Mouse (Mus musculus) kidney, postnatal 0 days (tissue): ENCODE data around the gene Hoxa5. TPM values are rescaled to one million over a fixed set of nuclear protein-coding genes. Genes with fewer than 3 reads are reported as not detected.

Experiments used
- ATAC-seq: fragments of 200-750 bp; cut with Nextera tagmentation; replicated peaks from 2 replicates; pipeline ENCODE4 v1.8.0; 2017; ENCODE audit warnings: low read depth, moderate number of reproducible peaks, moderate TSS enrichment, moderate library complexity; ENCODE audit not compliant: low FRiP score
- DNase-seq: peaks from one replicate; pipeline ENCODE4 v3.0.0-alpha.2; 2016; ENCODE audit warnings: low spot score
- H3K27ac ChIP-seq: fragments of 300-500 bp; sonication (generic); 2 replicates; pipeline ENCODE4 v1.5.1; 2014; ENCODE audit warnings: mild to moderate bottlenecking
- H3K27me3 ChIP-seq: fragments of 300-500 bp; sonication (generic); 2 replicates; pipeline ENCODE4 v1.6.1; 2014; ENCODE audit warnings: low read length, mixed read lengths; ENCODE audit not compliant: insufficient read depth
- H3K36me3 ChIP-seq: fragments of 300-500 bp; sonication (generic); 2 replicates; pipeline ENCODE4 v1.6.1; 2014; ENCODE audit warnings: low read length, mixed read lengths; ENCODE audit not compliant: insufficient read depth
- H3K4me1 ChIP-seq: fragments of 300-500 bp; sonication (generic); replicated peaks from 2 replicates; pipeline ENCODE4 v1.6.1; 2014; ENCODE audit warnings: antibody characterized with exemption, low read length, mixed read lengths; ENCODE audit not compliant: insufficient read depth
- H3K4me2 ChIP-seq: fragments of 300-500 bp; sonication (generic); 2 replicates; pipeline ENCODE4 v1.6.1; 2014; ENCODE audit warnings: mild to moderate bottlenecking, low read length, moderate library complexity, mixed read lengths
- H3K4me3 ChIP-seq: fragments of 300-500 bp; sonication (generic); replicated peaks from 2 replicates; pipeline ENCODE4 v1.5.1; 2014; ENCODE audit warnings: low read depth, low read length
- H3K9ac ChIP-seq: fragments of 300-500 bp; sonication (generic); 2 replicates; pipeline ENCODE4 v1.6.1; 2014; ENCODE audit warnings: low read depth, low read length
- H3K9me3 ChIP-seq: fragments of 300-500 bp; sonication (generic); replicated peaks from 2 replicates; pipeline ENCODE4 v1.6.1; 2016; ENCODE audit warnings: low read length, inconsistent platforms, mixed read lengths
- CTCF ChIP-seq: IDR thresholded peaks from 2 replicates; pipeline ENCODE4 v1.5.1; 2016; ENCODE audit warnings: antibody characterized with exemption, low read depth, mild to moderate bottlenecking, moderate library complexity
- WGBS: fragments of 180-500 bp; shearing (Covaris S2); extraction: QIAGEN DNeasy Blood & Tissue Kit; methylation state at CpG from one replicate; pipeline ENCODE4 v1.1.7; 2014; 5-methylcytosine and 5-hydroxymethylcytosine counted together
- polyA plus RNA-seq: library from polyadenylated mRNA; unstranded; fragments of >200 nt; fragmentation: Nextera tagmentation; extraction: Ambion mirVana; gene quantifications from 2 replicates; pipeline ENCODE4 v1.2.1, GENCODE M21; 2015

The Hoxa5 gene
- polyA plus RNA-seq, 1 experiment from 2014 or later: 10.4 TPM

DNA sequence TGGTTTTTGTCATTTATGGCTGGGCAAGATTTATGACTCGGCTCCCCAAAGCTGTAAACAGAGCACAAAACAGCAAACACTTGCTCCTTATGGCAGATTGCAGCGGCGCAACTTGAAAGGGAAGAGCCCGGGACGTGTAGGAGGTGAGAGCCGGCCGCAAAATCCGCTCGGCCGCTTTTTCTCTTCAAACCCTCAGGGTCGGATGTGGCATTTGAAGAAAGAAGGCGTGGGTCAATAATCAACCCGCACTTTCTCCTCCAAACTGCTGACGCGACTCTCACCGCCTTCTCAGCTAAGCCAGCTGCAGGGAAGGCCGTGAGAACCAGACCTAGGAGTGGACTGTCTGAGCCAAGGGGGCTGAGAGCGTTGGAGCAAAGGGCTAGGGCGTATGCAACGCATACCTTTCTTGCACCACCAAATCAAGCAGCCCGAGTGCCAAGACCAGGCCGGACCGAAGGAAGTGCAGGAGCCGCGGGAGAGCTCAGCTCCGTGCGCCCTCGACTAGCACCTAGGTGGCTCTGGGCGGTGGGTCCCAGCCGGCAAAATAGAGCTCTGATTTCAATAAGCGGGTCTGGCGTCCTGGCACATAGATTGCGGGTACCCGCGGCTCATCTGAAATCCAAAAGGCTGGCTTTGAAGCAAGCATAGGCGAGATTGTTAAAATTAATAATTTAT is 27.2 kb downstream of the Hoxa5 start, which contains the start of gene 5730596B20Rik:
Gene 5730596B20Rik (plus strand): TSS at position 438 of the 675 bp plus-strand sequence.
- H3K4me3 ChIP-seq: peak within 1 kb of the TSS; percentile 66
- no peak for TF ChIP-seq CTCF
- peak within 1 kb of the TSS; percentile 96 for H3K27ac ChIP-seq
- no peaks in the 10 kb centered on the region for H3K27me3 ChIP-seq
- ATAC-seq (peak; percentile 50), DNase-seq (peak; percentile 93)
- 4% methylated on average over 36 of the region's 36 CpGs for WGBS
- peak within 1 kb of the TSS; percentile 81 for H3K4me2 ChIP-seq
- no peaks in the 10 kb centered on the region for H3K9me3 ChIP-seq
- peaks cover 46% of the 10 kb centered on the region for H3K4me1 ChIP-seq
- peak within 1 kb of the TSS; percentile 88 for H3K9ac ChIP-seq
- 0 out of 2 replicates have a peak, but pooled peaks cover 3% of the 10 kb centered on the region for H3K36me3 ChIP-seq

GRCm38 (mm10) chr6:52176391-52176790 is 28.0 kb downstream of the Hoxa5 start:
- Histone ChIP-seq H3K27me3 (no peaks in the 10 kb centered on the region), H3K4me2 (peak overlapping the region; percentile 81), H3K36me3 (0 out of 2 replicates have a peak, but pooled peaks cover 2% of the 10 kb centered on the region), H3K4me3 (peak overlapping the region; percentile 66), H3K4me1 (peaks cover 42% of the 10 kb centered on the region), H3K27ac (peak overlapping the region; percentile 96), H3K9me3 (no peaks in the 10 kb centered on the region), H3K9ac (peak overlapping the region; percentile 88)
- no peak for TF ChIP-seq CTCF
- 7% methylated on average over 6 of the region's 6 CpGs for WGBS
- ATAC-seq: no peak
- DNase-seq: no peak

GRCm38 (mm10) chr6:52175864-52176263 is 28.5 kb downstream of the Hoxa5 start:
- peak overlapping the region; percentile 96 for H3K27ac ChIP-seq
- 1% methylated on average over 24 of the region's 35 CpGs for WGBS
- H3K9ac ChIP-seq: peak overlapping the region; percentile 88
- ATAC-seq: peak; percentile 8
- no peak for DNase-seq
- no peak for TF ChIP-seq CTCF
- H3K4me3 ChIP-seq: peak overlapping the region; percentile 66
- H3K9me3 ChIP-seq: no peaks in the 10 kb centered on the region
- H3K36me3 ChIP-seq: no peaks in the 10 kb centered on the region
- no peaks in the 10 kb centered on the region for H3K27me3 ChIP-seq
- H3K4me1 ChIP-seq: peaks cover 42% of the 10 kb centered on the region
- H3K4me2 ChIP-seq: peak overlapping the region; percentile 81

DNA sequence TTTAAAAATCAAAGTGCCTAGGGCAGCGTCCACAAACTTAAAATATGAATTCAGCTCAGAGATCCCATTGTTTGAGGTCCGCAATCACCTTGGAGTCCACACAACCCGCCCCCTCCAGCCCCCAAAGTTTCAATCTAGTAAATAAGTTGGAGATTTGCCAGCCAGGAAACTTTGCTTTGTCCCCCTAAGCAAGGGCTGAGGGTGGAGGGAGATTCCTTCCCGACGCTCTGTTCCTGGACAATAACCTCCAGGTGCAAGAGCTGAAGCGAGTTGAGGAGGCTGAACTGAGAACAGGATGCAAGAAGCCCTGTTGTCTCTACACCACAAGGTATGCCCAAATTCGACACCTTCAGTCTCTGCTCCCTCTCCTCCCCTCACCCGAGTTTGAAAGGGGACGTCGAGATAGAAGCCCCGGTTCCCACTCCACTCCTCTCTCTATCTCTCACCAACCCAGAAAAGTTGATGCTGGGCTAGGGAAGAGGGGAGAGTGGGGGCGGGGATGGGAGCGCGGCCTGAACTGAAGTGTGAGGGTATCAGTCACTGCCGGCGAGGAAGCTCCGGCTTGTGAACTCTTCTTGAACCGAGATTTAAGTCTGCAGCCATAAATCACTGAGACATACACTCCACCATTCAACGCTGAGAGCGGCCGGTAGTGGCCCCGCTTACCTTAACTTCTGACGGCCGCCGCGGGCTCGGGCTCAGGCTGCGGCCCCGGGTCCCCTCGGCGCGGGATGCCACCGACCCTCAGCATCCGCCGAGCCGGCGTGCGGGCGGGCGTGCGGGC is 29.2 kb downstream of the Hoxa5 start:
- Histone ChIP-seq H3K9me3 (no peaks in the 10 kb centered on the region), H3K4me3 (peak overlapping the region; percentile 66), H3K27me3 (no peaks in the 10 kb centered on the region), H3K9ac (peak overlapping the region; percentile 88), H3K27ac (peak overlapping the region; percentile 96), H3K4me1 (peaks cover 40% of the 10 kb centered on the region), H3K36me3 (no peaks in the 10 kb centered on the region), H3K4me2 (peak overlapping the region; percentile 81)
- 2% methylated on average over 41 of the region's 41 CpGs for WGBS
- TF ChIP-seq CTCF: no peak
- peak; percentile 52 for ATAC-seq
- peak; percentile 94 for DNase-seq

- no peak for ATAC-seq
- no peak for DNase-seq
- Histone ChIP-seq H3K4me3 (no peak overlapping the region), H3K9me3 (no peaks in the 10 kb centered on the region), H3K4me2 (peak overlapping the region; percentile 67; the same call in 1 of the 2 replicates), H3K27ac (peak overlapping the region; percentile 85), H3K9ac (no peak overlapping the region), H3K36me3 (no peaks in the 10 kb centered on the region), H3K27me3 (no peaks in the 10 kb centered on the region), H3K4me1 (peaks cover 35% of the 10 kb centered on the region)
- 4% methylated on average over 4 of the region's 4 CpGs for WGBS
- TF ChIP-seq CTCF: no peak
Measured at GRCm38 (mm10) chr6:52173648-52174047, 30.7 kb downstream of the Hoxa5 start.

DNA sequence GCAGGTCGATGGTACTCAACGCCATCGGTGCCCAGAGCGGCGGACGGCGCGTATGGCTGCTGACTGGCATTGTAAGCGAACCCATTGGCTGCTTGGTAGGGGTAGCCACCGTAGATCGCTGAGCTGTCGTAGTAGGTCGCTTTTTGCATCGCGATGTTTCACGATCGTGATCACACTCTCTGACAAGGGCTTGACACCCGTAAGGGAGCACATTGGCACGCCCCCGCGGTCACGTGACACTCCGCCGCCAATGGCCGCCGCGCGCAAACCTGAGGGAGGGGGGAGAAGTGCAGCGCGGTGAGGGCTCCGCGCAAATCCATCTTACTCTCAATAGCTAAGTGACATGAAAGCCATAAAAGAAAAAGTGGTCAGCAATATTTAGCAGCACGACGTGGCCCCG is 31.9 kb downstream of the Hoxa5 start:
- Histone ChIP-seq H3K4me3 (peak overlapping the region; percentile 21), H3K27me3 (no peaks in the 10 kb centered on the region), H3K9me3 (no peaks in the 10 kb centered on the region), H3K27ac (peak overlapping the region; percentile 85), H3K9ac (peak overlapping the region; percentile 43; the same call in 1 of the 2 replicates), H3K36me3 (no peaks in the 10 kb centered on the region), H3K4me1 (peaks cover 39% of the 10 kb centered on the region), H3K4me2 (peak overlapping the region; percentile 67)
- TF ChIP-seq CTCF: no peak
- 1% methylated on average over 35 of the region's 35 CpGs for WGBS
- ATAC-seq (peak; percentile 74), DNase-seq (peak; percentile 97)
